Mouse (Mus musculus): ENCODE data around the gene Zfp36l1.
"Not testable (repeated sequence)": the region's sequence is repeated elsewhere in the genome, so short reads cannot be mapped to it uniquely, and the experiment has no call there.

Zfp36l1 gene

GRCm38 (mm10) chr12:80109753-80110545 is 2.9 kb downstream of the Zfp36l1 start:
- no peak for DNase-seq (ENCODE audit: low spot score)

- DNase-seq (ENCODE audit: low spot score): not testable (repeated sequence)
Measured at GRCm38 (mm10) chr12:80108896-80109668, 3.7 kb downstream of the Zfp36l1 start.

GRCm38 (mm10) chr12:80106896-80107667 is 5.7 kb downstream of the Zfp36l1 start:
- DNase-seq (ENCODE audit: low spot score): no peak

- DNase-seq (ENCODE audit: low spot score): no peak
Measured at GRCm38 (mm10) chr12:80106138-80106895, 6.5 kb downstream of the Zfp36l1 start.

GRCm38 (mm10) chr12:80103521-80103973 is 9.3 kb downstream of the Zfp36l1 start:
- DNase-seq (ENCODE audit: low spot score): no peak

- DNase-seq (ENCODE audit: low spot score): no peak
Measured at GRCm38 (mm10) chr12:80103089-80103488, 9.7 kb downstream of the Zfp36l1 start.

- no peak for DNase-seq (ENCODE audit: low spot score)
Measured at GRCm38 (mm10) chr12:80098825-80099224, 14.0 kb downstream of the Zfp36l1 start.

- no peak for DNase-seq (ENCODE audit: low spot score)
Measured at GRCm38 (mm10) chr12:80096734-80097133, 16.1 kb downstream of the Zfp36l1 start.

- no peak for DNase-seq (ENCODE audit: low spot score)
Measured at GRCm38 (mm10) chr12:80092787-80093186, 20.0 kb downstream of the Zfp36l1 start.

GRCm38 (mm10) chr12:80091080-80091479 is 21.7 kb downstream of the Zfp36l1 start:
- no peak for DNase-seq (ENCODE audit: low spot score)

- no peak for DNase-seq (ENCODE audit: low spot score)
Measured at GRCm38 (mm10) chr12:80090529-80090928, 22.3 kb downstream of the Zfp36l1 start.

GRCm38 (mm10) chr12:80088143-80088542 is 24.7 kb downstream of the Zfp36l1 start:
- no peak for DNase-seq (ENCODE audit: low spot score)

GRCm38 (mm10) chr12:80084446-80085112 is 28.2 kb downstream of the Zfp36l1 start:
- DNase-seq (ENCODE audit: low spot score): no peak

- DNase-seq (ENCODE audit: low spot score): no peak
Measured at GRCm38 (mm10) chr12:80083937-80084336, 28.9 kb downstream of the Zfp36l1 start.

GRCm38 (mm10) chr12:80083133-80083821 is 29.5 kb downstream of the Zfp36l1 start:
- no peak for DNase-seq (ENCODE audit: low spot score)

GRCm38 (mm10) chr12:80082730-80083129 is 30.1 kb downstream of the Zfp36l1 start:
- DNase-seq (ENCODE audit: low spot score): no peak

- DNase-seq (ENCODE audit: low spot score): no peak
Measured at GRCm38 (mm10) chr12:80081440-80081839, 31.4 kb downstream of the Zfp36l1 start.

- DNase-seq (ENCODE audit: low spot score): no peak
Measured at GRCm38 (mm10) chr12:80079937-80080336, 32.9 kb downstream of the Zfp36l1 start.

GRCm38 (mm10) chr12:80074331-80074730 is 38.5 kb downstream of the Zfp36l1 start:
- no peak for DNase-seq (ENCODE audit: low spot score)

GRCm38 (mm10) chr12:80070534-80071287 is 42.1 kb downstream of the Zfp36l1 start:
- DNase-seq (ENCODE audit: low spot score): no peak

Data from ovary, postnatal 10 days (tissue).